Mouse (Mus musculus): ENCODE results near the gene Bdkrb2. TPM values are rescaled to one million over a fixed set of nuclear protein-coding genes. Genes with fewer than 3 reads are reported as not detected.
A peak's percentile ranks its signal among the peaks of the same experiment; 100 is the strongest.

Gene Bdkrb2
- polyA plus RNA-seq, 1 experiment from 2014 or later = 2.4 TPM

GRCm38 (mm10) chr12:105554151-105554772 lies 8.8 kb upstream of the Bdkrb2 start:
- no peaks in the 10 kb centered on the region for H3K27me3 ChIP-seq (ENCODE audit: control insufficient read depth, insufficient read depth, low read depth, low read length)
- no peak for ATAC-seq
- H3K27ac ChIP-seq (ENCODE audit: low read length) = no peak overlapping the region
- no peaks in the 10 kb centered on the region for H3K36me3 ChIP-seq (ENCODE audit: control insufficient read depth, insufficient read depth, low read length)
- H3K4me2 ChIP-seq (ENCODE audit: low read length) = no peak overlapping the region
- H3K4me3 ChIP-seq (ENCODE audit: low read depth, low read length) = no peak overlapping the region
- WGBS = 82% methylated on average over 8 of the region's 8 CpGs
- no peaks in the 10 kb centered on the region for H3K9me3 ChIP-seq (replicated peaks; ENCODE audit: control insufficient read depth, low read length, poor library complexity, severe bottlenecking)
- no peak overlapping the region for H3K9ac ChIP-seq (ENCODE audit: low read depth, low read length)
- H3K4me1 ChIP-seq (ENCODE audit: control insufficient read depth, insufficient read depth, low read length) = no peaks in the 10 kb centered on the region

- H3K4me3 ChIP-seq (ENCODE audit: low read depth, low read length) = no peak overlapping the region
- H3K9ac ChIP-seq (ENCODE audit: low read depth, low read length) = no peak overlapping the region
- no peaks in the 10 kb centered on the region for H3K36me3 ChIP-seq (ENCODE audit: control insufficient read depth, insufficient read depth, low read length)
- no peaks in the 10 kb centered on the region for H3K27me3 ChIP-seq (ENCODE audit: control insufficient read depth, insufficient read depth, low read depth, low read length)
- no peaks in the 10 kb centered on the region for H3K9me3 ChIP-seq (replicated peaks; ENCODE audit: control insufficient read depth, low read length, poor library complexity, severe bottlenecking)
- WGBS = 78% methylated on average over 5 of the region's 5 CpGs
- no peaks in the 10 kb centered on the region for H3K4me1 ChIP-seq (ENCODE audit: control insufficient read depth, insufficient read depth, low read length)
- H3K27ac ChIP-seq (ENCODE audit: low read length) = no peak overlapping the region
- no peak for ATAC-seq
- no peak overlapping the region for H3K4me2 ChIP-seq (ENCODE audit: low read length)
Observed at GRCm38 (mm10) chr12:105555172-105555571, 7.9 kb upstream of the Bdkrb2 start.

DNA sequence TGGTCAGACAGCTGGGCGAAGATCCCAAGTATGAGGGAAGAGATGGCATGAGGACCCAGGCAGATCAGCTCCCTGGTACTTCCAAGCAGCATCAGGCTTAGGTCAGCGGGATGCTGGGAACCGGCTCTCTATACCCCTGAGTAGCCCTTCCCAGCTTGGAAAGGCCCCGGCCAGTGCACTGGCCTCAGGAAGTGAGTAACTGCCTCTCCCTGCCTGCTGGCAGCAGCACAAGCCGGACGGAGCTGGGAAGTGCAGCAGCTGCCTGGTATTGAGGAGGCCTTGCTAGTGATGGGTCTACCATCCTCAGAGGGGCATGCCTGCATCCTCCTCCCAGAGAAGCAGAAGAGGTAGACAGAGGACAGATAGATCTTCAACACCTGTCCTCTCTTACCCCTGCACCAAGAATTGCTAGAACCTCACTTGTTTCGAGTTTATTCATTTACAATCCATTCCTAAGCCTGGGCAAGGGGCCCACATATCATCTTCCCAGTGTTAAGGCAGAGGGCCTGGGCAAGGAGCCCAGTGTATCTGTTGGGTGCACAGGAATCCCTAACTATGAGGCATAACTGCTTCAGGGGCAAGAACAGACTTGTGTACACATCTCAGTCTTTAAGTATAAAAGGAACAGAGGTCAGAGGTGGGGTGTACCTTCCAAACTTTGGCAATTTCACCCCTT lies 5.6 kb upstream of the Bdkrb2 start:
- Histone ChIP-seq H3K9ac (ENCODE audit: low read depth, low read length) (no peak overlapping the region), H3K9me3 (replicated peaks; ENCODE audit: control insufficient read depth, low read length, poor library complexity, severe bottlenecking) (no peaks in the 10 kb centered on the region), H3K27me3 (ENCODE audit: control insufficient read depth, insufficient read depth, low read depth, low read length) (peaks cover 7% of the 10 kb centered on the region; the same call in 1 of the 2 replicates), H3K4me2 (ENCODE audit: low read length) (no peak overlapping the region), H3K4me3 (ENCODE audit: low read depth, low read length) (no peak overlapping the region), H3K4me1 (ENCODE audit: control insufficient read depth, insufficient read depth, low read length) (0 out of 2 replicates have a peak, but pooled peaks cover 2% of the 10 kb centered on the region), H3K36me3 (ENCODE audit: control insufficient read depth, insufficient read depth, low read length) (no peaks in the 10 kb centered on the region), H3K27ac (ENCODE audit: low read length) (no peak overlapping the region)
- no peak for ATAC-seq
- WGBS = 77% methylated on average over 7 of the region's 7 CpGs

DNA sequence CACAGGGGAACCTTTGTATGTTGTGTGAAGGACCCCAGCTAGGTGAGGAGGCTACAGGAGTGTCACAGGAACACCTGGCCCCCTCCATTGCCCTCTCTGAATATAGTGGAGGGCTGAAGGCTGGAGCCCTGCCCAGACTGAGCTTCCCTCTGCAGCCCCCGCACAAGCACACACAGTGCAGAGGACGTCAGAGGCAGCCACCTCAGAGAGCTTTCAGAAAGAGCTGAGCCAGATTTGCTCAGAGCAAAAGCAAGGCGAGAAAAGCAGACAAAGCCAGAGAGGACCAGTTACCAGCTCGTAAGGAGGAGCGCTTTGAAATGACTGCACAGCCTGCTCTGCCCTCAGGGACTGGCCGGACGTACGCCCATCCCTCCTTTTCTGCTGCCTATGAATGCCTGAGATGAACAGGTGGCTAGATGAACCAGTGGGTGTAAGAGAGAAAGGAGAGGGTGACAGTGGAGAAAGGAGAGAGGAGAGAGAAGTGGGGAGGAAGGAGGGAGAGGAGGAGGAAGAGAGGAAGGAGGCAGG lies 2.0 kb upstream of the Bdkrb2 start:
- Histone ChIP-seq H3K4me2 (ENCODE audit: low read length) (no peak overlapping the region), H3K4me3 (ENCODE audit: low read depth, low read length) (no peak overlapping the region), H3K9me3 (replicated peaks; ENCODE audit: control insufficient read depth, low read length, poor library complexity, severe bottlenecking) (no peaks in the 10 kb centered on the region), H3K27ac (ENCODE audit: low read length) (no peak overlapping the region), H3K36me3 (ENCODE audit: control insufficient read depth, insufficient read depth, low read length) (no peaks in the 10 kb centered on the region), H3K9ac (ENCODE audit: low read depth, low read length) (no peak overlapping the region), H3K27me3 (ENCODE audit: control insufficient read depth, insufficient read depth, low read depth, low read length) (peaks cover 24% of the 10 kb centered on the region), H3K4me1 (ENCODE audit: control insufficient read depth, insufficient read depth, low read length) (peaks cover 18% of the 10 kb centered on the region)
- ATAC-seq = peak; percentile 37; the same call in 1 of the 2 replicates
- 38% methylated on average over 8 of the region's 8 CpGs for WGBS

DNA sequence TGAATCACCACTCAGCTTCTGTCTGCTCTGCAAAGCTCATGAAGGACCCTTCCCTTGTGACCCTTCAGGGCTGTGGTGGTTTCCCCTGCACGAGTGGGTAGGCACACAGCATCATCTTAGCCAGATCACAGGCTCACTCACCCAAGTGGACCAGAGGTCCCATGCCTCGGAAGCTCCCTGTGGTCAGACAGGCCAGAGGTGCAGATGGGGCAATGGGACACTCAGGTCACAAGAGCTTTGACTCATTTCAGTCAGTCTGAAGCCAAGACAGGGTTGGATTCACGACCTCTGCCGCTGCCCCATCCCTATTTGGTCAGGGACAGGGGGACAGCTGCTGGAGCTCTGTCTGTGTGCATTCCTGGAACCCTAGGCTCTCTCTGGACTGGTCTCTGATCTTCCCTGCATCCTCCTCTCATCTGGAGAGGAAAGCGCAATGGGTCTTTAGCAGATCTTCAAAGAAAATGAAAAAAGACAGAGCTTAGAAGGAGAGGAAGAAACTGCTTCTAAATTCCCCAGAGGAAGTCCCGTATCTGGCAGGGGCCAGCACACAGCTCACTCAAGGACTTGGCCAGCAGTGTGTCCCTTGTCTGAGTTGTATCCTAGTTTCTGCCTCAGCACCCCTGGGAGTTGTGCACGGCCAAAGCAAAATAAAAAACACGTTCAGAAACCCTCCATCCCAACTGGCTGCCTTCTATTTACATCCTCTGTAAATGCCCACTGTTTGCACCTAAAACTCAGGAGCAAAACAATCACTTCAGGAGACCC lies 788 bp upstream of the Bdkrb2 start:
- Histone ChIP-seq H3K27ac (ENCODE audit: low read length) (no peak overlapping the region), H3K4me3 (ENCODE audit: low read depth, low read length) (peak overlapping the region; percentile 37), H3K4me2 (ENCODE audit: low read length) (peak overlapping the region; percentile 86), H3K36me3 (ENCODE audit: control insufficient read depth, insufficient read depth, low read length) (no peaks in the 10 kb centered on the region), H3K27me3 (ENCODE audit: control insufficient read depth, insufficient read depth, low read depth, low read length) (peaks cover 24% of the 10 kb centered on the region), H3K9me3 (replicated peaks; ENCODE audit: control insufficient read depth, low read length, poor library complexity, severe bottlenecking) (no peaks in the 10 kb centered on the region), H3K9ac (ENCODE audit: low read depth, low read length) (no peak overlapping the region), H3K4me1 (ENCODE audit: control insufficient read depth, insufficient read depth, low read length) (peaks cover 18% of the 10 kb centered on the region)
- whole genome bisulfite sequencing = 33% methylated on average over 8 of the region's 8 CpGs
- no peak for ATAC-seq

DNA sequence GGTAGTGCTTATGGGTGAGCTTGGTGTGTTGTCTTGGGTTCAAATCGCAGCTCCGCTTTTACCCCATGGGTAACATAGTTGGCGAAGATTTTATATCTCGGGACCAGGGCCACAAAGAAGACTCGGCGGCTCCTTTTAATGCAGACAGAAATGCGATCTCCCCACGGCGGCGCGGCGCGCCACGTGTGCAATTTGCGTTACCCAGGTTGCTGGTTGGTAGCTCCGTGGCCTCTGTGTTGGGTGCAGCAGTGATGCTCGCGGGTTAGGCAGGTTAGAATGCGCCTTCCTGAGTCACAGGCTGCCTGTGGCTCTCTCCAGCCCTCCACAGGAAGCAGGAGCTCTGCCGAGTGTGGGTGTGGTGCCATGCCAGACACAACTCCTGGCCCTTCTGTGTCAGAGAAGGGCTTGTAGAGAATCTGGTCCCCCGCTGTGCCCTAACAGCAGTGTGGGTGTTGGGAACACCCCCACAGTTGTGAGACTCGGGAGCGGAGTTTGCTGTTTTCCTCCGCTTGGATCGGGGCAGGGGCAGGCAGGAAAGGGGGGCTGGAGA lies 775 bp downstream of the Bdkrb2 start:
- peak overlapping the region; percentile 42; the same call in 1 of the 2 replicates for H3K9ac ChIP-seq (ENCODE audit: low read depth, low read length)
- peaks cover 18% of the 10 kb centered on the region for H3K4me1 ChIP-seq (ENCODE audit: control insufficient read depth, insufficient read depth, low read length)
- 7% methylated on average over 25 of the region's 25 CpGs for WGBS

GRCm38 (mm10) chr12:105565221-105565620 lies 2.2 kb downstream of the Bdkrb2 start:
- Histone ChIP-seq H3K4me2 (ENCODE audit: low read length) (no peak overlapping the region), H3K36me3 (ENCODE audit: control insufficient read depth, insufficient read depth, low read length) (no peaks in the 10 kb centered on the region), H3K27me3 (ENCODE audit: control insufficient read depth, insufficient read depth, low read depth, low read length) (peaks cover 24% of the 10 kb centered on the region), H3K9ac (ENCODE audit: low read depth, low read length) (no peak overlapping the region), H3K4me3 (ENCODE audit: low read depth, low read length) (no peak overlapping the region), H3K27ac (ENCODE audit: low read length) (no peak overlapping the region), H3K9me3 (replicated peaks; ENCODE audit: control insufficient read depth, low read length, poor library complexity, severe bottlenecking) (no peaks in the 10 kb centered on the region), H3K4me1 (ENCODE audit: control insufficient read depth, insufficient read depth, low read length) (peaks cover 18% of the 10 kb centered on the region)
- WGBS = 81% methylated on average over 5 of the region's 5 CpGs
- no peak for ATAC-seq

More for the DNA sequence above, 775 bp downstream of the Bdkrb2 start:
- H3K4me2 ChIP-seq (ENCODE audit: low read length) = peak overlapping the region; percentile 86
- no peaks in the 10 kb centered on the region for H3K36me3 ChIP-seq (ENCODE audit: control insufficient read depth, insufficient read depth, low read length)
- peaks cover 24% of the 10 kb centered on the region for H3K27me3 ChIP-seq (ENCODE audit: control insufficient read depth, insufficient read depth, low read depth, low read length)
- H3K27ac ChIP-seq (ENCODE audit: low read length) = no peak overlapping the region
- no peaks in the 10 kb centered on the region for H3K9me3 ChIP-seq (replicated peaks; ENCODE audit: control insufficient read depth, low read length, poor library complexity, severe bottlenecking)
- ATAC-seq = no peak
- H3K4me3 ChIP-seq (ENCODE audit: low read depth, low read length) = peak overlapping the region; percentile 37

- WGBS = 65% methylated on average over 3 of the region's 3 CpGs
- H3K4me2 ChIP-seq (ENCODE audit: low read length) = no peak overlapping the region
- H3K27ac ChIP-seq (ENCODE audit: low read length) = no peak overlapping the region
- no peak overlapping the region for H3K4me3 ChIP-seq (ENCODE audit: low read depth, low read length)
- ATAC-seq = no peak
- H3K4me1 ChIP-seq (ENCODE audit: control insufficient read depth, insufficient read depth, low read length) = no peaks in the 10 kb centered on the region
- H3K36me3 ChIP-seq (ENCODE audit: control insufficient read depth, insufficient read depth, low read length) = no peaks in the 10 kb centered on the region
- H3K27me3 ChIP-seq (ENCODE audit: control insufficient read depth, insufficient read depth, low read depth, low read length) = no peaks in the 10 kb centered on the region
- H3K9ac ChIP-seq (ENCODE audit: low read depth, low read length) = no peak overlapping the region
- H3K9me3 ChIP-seq (replicated peaks; ENCODE audit: control insufficient read depth, low read length, poor library complexity, severe bottlenecking) = no peaks in the 10 kb centered on the region
Observed at GRCm38 (mm10) chr12:105571867-105572266, 8.8 kb downstream of the Bdkrb2 start.
